Mouse (Mus musculus) heart, adult 8-10 months (tissue): ENCODE data around the gene Aida. TPM values are rescaled to one million over a fixed set of nuclear protein-coding genes. Genes with fewer than 3 reads are reported as not detected.
"Not testable (repeated sequence)": the region's sequence is repeated elsewhere in the genome, so short reads cannot be mapped to it uniquely, and the experiment has no call there.

Experiments
- DNase-seq: peaks from one replicate; pipeline ENCODE4 v3.0.0; 2022; ENCODE audit warnings: low spot score
- total RNA-seq, 4 experiments: library from RNA; stranded (reverse); gene quantifications; 2 replicates each; pipeline ENCODE4 v1.2.4; 2022

Gene Aida
- total RNA-seq, 4 experiments from 2014 or later, result 22.3 to 32.3 (median 28.5) TPM

DNA sequence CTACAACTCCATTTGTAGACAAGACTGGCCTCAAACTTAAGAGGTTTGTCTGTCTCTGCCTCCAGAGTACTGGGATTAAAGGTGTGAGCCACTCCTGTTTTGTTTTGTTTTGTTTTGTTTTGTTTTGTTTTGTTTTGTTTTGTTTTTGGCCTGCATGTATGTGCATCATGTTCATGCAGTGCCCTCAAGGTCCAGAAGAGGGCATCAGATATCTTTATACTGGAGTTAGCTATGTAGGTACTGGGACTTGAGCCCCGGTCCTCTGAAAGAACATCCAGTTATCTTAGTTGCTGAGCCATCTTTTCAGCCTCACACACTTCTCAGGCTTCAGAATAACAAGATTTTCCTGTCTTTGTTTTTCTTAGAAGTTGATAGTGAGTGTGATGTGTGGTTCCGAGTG lies 19.4 kb downstream of the Aida start:
- no peak for DNase-seq

DNA sequence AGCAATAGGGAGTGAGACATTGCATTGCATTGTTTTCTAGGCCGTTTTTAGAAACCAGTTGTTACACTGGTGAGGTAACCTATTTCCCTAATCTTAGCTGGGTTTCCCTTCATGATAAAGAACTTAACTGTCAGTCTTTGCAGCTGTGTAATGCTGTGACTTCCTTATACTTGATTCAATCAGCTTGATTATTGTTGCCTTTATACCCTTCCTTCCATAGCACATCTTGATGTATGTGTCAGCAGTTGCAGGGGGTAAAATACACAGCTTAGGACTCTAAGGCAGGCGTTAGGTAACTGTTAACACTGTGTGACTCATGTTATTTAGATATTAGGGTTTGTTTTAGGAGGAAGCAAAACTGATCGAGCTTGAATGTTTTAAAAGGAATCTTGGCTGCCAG lies 24.3 kb downstream of the Aida start:
- no peak for DNase-seq

- DNase-seq, result not testable (repeated sequence)
These were observed 26.1 kb downstream of the Aida start for GRCm38 (mm10) chr1:183322496-183322895.

DNA sequence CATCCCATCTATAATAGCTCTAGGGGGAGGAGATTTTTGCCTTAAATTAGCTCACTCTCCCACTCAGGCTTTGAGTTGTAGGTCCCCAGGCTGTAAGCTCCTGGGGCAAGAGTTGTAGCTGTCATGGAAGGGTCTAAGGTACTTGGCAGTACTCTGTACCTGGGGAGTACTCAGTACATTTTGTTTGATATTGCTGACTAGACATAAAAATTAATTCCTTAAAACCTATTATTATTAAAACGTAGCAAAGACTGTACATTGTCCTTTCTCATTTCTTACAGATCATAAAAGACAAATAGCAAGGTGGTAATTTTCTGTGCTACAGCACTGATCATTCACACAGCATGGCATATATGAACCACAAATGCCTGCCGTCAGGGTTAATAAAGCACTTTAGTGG lies 27.5 kb downstream of the Aida start:
- DNase-seq, result no peak

DNA sequence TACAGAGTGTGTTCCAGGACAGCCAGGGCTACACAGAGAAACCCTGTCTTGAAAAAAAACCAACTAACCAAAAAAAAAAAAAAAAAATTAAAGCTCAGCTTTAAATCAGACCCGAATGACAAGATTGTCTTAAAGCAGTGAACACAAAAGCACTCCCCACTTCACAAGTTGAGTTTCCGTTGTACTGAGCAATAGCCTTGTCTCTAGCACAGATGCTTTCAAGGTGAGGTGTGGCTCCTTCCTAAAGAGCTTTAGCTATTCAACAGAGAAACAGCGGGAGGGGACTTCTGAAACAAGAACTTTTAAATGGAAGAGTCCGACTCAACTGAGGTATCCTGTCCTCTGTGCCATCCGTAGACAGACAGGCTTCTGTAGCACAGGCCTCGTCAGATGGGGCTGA lies 28.0 kb downstream of the Aida start:
- DNase-seq, result no peak

- no peak for DNase-seq
These were observed 30.8 kb downstream of the Aida start for GRCm38 (mm10) chr1:183327171-183327570.

- DNase-seq, result not testable (repeated sequence)
These were observed 46.5 kb downstream of the Aida start for GRCm38 (mm10) chr1:183342902-183343301.

DNA sequence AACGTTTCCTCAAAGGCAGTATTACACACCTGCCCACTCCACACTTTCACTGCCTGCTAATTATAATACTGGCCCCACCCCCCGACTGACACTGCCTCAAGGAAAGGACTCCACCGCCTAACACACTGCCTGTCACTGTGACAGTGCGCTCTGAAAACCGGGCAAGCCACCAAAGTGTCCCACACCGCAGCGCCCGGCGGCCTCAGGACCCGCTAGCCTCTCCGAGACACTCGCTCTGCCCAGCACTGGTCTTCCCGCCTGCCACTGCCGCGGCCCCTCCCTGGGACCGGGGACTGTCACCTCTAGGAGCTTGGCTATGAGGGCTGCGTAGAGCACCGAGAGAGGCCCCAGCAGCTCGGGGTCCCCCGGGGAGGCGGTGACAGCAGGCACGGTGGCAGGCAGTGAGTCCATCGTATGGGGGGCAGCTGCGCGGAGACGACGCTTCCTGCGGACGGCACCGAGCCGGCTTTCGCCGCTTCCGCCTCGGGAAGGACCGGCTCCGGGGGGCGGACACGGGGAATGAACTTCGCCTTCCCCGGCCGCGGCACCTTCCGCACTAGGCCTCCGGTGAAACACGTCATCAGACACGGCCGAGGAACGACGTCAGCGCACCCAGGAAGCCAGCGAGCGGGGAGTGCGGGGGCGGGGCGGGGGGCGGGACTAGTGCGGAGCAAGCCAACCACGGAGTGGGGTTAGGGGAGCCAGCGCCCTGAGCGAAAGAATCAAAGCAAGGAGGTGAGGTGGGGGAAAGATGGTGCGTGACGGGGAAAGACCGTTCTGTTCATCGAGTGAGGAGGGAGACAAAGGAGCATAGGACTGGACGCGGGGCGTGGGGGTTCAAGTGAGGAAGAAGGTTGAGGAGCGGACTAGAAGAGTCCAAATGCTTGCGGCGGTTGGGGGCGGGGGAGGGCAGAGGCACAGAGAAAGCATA lies 48.8 kb downstream of the Aida start:
- DNase-seq, result peak; percentile 84

- no peak for DNase-seq
These were observed 49.4 kb downstream of the Aida start for GRCm38 (mm10) chr1:183345817-183346195.

- DNase-seq, result peak; percentile 63
These were observed 53.5 kb downstream of the Aida start for GRCm38 (mm10) chr1:183349840-183350239.

DNA sequence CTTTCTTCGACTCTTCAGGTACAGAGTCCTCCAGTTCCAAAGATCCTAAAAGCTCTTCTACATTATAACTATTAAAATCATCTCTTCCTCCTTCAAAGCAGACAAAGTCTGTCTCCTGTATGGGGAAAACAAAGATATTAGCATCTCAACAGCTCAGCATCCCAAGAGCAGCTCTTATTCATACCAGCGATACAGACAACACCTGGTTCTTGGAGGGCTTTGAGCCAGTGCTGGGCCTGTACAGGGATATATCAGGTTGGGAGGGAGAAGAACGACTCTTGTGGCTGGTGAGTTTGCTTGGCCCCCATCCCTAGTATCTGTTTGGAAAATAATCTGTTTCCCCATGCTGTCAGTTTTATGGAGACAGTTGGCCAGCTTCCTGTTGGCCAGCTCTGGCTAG lies 62.5 kb downstream of the Aida start:
- no peak for DNase-seq

GRCm38 (mm10) chr1:183362301-183362700 lies 65.9 kb downstream of the Aida start:
- DNase-seq, result no peak

GRCm38 (mm10) chr1:183362729-183363576 lies 66.6 kb downstream of the Aida start:
- no peak for DNase-seq

- DNase-seq, result no peak
These were observed 67.1 kb downstream of the Aida start for GRCm38 (mm10) chr1:183363577-183363867.

GRCm38 (mm10) chr1:183366361-183366760 lies 70.0 kb downstream of the Aida start:
- no peak for DNase-seq

GRCm38 (mm10) chr1:183368601-183369400 lies 72.4 kb downstream of the Aida start:
- no peak for DNase-seq

- DNase-seq, result peak; percentile 91
These were observed 73.1 kb downstream of the Aida start, which contains the start of gene Mia3 for GRCm38 (mm10) chr1:183369427-183370014. Gene Mia3 (minus strand): TSS chr1:183369553.

DNA sequence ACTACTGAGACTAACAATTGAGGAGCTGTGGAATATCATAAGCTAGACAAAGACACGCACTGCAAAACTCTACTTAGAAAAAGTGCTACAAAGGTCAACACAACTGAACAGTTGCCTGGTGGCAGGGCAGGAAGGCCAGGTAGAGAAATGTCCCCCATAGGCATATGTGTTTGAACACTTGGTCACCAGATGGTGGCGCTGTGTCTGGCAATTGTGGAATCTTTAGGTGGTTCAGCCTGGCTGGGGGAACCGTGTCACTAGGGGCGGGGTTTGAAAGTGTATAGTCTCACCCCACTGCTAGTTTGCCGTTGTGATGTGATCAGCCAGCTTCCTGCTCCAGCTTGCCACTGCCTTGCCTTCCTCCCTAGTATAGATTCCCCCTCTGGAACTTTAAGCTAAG lies 78.3 kb downstream of the Aida start:
- no peak for DNase-seq
